Mouse (Mus musculus): ENCODE measurements around the gene Tjp2.
"Not testable (repeated sequence)": the region's sequence is repeated elsewhere in the genome, so short reads cannot be mapped to it uniquely, and the experiment has no call there.

Tjp2 gene

DNA sequence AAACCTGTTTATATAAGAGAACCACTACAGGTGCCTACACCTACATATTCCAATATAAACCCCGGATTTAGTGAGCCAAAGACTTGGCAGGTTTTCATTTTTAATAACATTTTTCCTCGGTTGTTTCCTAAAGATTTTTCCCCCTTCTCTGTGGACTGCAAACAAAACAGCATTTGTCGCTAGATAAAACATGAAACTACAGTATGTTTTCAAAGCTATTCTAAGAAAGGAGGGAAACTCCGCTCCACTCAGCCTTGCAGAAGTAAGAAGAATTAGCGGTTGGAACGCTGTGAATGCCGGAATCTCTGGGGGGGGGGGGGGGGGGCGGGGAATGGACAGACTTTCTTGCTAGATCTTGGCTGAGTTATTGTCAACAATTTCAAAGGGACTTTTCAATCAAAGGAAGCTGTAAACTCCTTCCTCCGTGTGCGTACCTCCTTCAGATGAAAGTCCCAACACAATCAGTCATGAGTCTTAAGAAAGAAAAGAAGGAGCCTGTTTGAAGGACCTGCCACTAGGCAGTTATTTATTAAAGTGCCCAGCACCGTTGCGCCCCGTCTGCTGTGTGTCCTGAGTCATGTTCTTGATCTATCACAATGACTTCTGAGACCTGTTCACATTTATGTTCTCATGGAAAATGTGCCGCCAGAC is 3.9 kb downstream of the Tjp2 start:
- no peak for DNase-seq

DNA sequence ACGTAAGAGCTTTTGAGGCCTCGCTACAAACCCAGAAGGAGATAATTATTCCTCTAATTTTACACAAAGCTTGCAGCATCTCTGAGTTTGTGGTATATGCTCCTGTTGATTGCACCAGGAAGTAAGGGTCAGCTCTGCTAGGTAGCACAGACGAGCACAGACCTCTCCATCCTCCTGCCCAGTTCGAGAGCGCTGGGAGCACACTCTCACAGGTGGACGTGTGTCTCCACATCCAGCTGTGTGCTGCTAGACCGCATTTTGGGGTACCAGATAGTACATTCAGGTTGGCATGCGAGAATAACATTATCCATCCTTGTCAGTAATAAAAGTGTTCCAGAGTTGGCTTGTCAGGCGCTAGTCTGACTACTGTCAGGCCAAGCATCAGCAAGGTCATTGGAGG is 5.8 kb downstream of the Tjp2 start:
- no peak for DNase-seq

DNA sequence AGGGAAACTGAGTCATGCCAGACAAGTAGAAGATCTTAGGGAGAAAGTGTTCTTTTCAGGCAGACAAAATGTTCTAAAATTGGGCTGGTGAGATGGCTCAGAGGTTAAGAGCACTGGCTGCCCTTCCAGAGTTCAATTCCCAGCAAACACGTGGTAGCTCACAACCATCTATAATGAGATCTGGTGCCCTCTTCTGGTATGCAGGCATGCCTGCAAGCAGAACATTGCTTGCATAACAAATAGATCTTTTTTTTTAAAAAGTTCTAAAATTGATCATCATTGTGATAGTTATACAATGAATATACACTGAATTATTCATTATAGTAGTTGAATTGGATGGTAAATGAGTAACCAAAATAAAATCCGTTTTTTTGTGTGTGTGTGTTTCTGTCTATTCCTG is 6.5 kb downstream of the Tjp2 start:
- DNase-seq, result no peak

DNA sequence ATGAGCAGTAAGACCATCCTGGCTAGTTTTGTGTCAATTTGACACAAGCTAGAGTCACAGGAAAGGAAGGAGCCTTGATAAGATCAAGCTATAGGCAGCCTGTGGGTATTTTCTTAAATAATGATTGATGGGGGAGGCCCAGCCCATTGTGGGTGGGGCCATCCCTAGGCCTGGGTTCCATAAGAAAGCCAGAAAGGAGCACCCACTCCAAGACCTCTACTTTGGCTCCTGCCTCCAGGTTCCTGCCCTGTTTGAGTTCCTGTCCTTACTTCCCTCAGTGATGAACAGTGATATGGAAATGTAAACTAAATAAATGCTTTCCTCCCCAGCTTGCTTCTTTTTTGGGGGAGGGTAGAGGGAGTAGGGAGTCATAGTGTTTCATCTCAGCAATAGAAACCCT is 7.0 kb downstream of the Tjp2 start:
- DNase-seq, result no peak

DNA sequence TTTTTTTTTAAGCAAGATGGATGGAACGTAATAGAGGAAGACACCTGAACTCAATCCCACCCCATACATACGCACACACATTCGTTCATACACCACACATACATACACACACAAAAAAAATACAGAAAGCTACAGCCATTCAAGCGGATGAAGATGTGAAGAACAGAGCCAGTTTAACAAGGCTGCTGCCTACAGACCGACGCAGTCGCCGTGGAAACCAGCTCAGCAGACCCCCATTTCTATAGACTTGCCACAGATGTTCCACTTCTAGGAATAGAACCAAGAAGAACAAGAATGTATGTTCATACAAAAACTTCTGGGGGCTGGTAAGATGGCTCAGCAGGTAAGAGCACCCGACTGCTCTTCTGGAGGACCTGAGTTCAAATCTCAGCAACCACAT is 8.1 kb downstream of the Tjp2 start:
- DNase-seq, result no peak

DNA sequence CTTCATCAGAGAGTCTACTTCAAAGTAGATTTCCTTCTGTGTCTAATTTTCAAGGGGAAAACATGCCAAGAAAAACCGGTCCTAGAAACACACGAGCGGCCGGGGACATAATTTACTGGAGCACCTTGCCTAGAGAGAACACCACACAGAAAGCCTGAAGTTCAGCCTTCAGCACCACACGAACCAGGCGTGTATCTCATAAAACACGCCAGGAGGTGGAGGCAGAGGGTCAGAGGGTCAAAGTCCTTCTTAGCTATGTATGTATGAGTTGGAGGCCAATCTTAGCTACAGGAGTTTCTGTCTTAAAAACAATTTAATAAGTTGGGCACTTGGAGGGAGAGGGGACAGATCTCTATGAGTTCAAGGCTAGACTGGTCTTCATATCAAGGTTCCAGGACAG is 9.9 kb downstream of the Tjp2 start:
- no peak for DNase-seq

DNA sequence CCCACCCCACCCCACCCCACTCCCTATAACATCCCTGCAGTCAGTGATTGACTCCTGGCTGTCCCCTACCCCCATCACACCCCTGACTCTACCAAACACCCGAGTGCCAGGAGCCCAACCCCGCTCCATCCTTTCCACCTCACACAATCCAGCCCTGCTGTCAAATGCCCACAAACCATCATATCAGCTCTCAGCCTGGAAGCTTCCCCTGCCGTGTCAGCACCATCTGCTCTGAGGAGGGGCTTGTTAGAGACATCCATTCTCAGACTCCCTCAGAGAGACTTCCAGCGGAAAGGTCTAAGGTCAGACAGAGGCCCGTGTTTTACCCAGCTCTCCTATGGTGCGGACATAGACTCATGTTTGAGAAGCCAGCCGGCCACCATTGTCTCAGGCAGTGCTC is 11.5 kb downstream of the Tjp2 start:
- no peak for DNase-seq

GRCm38 (mm10) chr19:24212552-24213249 is 12.1 kb downstream of the Tjp2 start:
- no peak for DNase-seq

DNA sequence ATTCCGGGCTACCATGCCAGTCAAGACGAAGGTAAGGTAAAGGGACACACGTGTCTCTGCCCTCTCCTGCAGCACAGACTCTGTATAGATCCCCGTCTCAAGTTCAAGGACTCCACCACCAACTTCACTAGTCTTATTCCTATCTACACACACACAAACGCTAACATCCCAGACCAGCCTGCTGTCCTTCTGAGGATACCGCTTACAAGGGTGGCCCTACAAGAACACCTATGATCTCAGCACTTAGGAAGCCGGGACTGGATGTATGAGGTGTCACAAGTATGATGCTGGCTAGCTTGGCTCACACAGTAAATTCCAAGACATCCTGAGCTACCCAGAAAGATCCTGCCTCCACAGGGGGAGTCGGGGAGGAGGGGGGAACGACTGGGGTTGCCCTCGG is 13.7 kb downstream of the Tjp2 start:
- DNase-seq, result no peak

DNA sequence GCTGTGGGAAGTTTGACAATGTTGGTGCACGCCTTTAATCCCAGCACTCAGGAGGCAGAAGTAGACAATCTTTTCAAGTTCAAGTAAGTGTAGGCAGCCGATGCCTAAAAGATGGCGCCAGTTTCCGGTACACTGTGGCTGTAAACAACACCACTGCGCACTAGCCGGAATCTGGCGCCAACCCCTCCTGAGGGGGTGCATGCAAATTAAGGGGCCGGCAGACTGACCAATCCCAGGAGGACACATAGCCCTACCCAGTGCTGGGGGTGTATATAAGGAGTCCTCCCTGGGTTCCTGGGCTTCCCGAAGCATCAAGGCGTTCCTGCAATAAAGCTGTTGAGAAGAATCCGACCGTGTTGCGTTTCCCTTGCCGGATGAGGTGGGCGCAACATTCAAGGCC is 15.3 kb downstream of the Tjp2 start:
- no peak for DNase-seq

DNA sequence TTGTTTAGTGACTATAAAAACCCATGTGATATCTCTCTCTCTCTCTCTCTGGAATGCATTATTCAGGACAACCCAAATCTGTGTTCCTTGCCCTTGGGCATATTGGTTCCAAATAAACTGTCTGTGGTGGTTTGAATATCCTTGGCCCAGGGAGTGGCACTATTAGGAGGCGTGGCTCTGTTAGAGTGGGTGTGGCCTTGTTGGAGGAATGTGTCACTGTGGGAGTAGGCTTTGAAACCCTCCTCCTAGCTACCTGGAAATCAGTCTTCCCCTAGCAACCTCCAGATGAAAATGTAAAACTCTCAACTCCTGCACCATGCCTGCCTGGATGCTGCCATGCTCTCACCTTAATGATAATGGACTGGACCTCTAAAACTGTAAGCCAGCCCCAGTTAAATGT is 16.9 kb downstream of the Tjp2 start:
- no peak for DNase-seq

- no peak for DNase-seq
These were observed 19.8 kb downstream of the Tjp2 start for GRCm38 (mm10) chr19:24205001-24205400.

DNA sequence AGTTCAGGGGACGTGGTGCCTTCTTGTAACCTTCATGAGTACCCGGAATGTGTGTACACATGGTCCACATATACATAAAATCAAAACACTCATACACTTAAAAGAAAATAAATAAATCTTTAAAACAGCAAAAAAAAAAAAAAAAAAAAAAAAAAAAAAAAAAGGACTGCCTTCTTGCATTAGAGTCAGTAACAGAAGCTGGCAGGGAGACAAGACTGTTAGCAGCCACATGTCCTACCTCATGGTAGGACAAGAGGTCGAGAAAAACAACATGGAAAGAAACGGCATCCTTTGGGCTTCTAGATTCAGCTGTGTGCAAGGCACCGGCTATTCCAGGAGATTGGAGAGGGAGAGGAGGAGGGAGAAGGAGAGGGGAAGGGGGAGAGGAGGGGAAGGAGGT is 23.0 kb downstream of the Tjp2 start:
- no peak for DNase-seq

- no peak for DNase-seq
These were observed 24.3 kb downstream of the Tjp2 start for GRCm38 (mm10) chr19:24200566-24200965.

DNA sequence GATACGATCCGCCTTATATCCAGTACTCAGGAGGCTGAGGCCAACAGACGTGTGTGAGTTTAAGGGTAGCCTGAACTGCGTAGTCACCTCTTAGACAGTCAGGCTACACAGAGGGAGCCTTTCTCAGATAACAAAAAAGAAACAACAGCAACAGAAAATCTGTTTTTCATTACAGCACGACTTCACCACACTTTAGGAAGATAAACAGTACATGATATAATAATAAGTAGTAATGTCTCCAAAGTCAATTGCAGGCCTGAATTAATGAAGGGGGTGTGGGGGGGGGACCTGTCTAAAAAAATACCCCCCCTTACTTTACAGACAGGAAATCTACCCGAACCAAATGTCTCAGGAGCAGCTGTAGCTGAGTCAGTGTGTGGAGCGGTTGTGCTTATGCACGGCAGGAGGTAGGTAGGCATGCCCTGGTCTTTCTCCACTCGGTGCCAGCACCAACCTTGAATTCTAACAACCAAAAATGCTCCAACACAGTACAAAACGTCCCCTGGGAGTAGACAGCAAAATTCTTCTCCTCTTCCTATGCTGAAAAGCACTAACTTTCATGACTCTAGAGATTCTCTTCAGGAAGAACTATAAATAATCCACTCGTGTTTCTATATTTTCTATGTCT is 26.0 kb downstream of the Tjp2 start:
- no peak for DNase-seq

DNA sequence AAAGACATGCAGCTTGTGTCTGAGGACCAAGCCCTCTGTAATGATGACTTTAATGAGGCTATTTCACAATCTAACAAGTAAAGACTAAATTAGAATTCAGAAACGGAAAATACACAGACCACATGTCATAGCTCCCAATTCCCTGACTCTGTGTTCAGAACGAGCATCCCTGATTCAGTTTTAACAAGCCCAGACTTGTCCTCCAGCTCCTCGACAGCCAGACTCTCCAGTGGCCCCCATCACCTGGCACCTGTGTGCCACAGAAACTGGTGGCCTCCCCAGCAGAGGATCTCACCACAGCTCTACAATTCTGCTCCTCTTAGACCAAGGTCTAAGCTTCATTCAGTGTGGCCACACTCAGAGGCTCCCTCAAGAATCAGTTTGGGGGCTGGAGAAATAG is 27.5 kb downstream of the Tjp2 start:
- no peak for DNase-seq

- no peak for DNase-seq
These were observed 29.6 kb downstream of the Tjp2 start for GRCm38 (mm10) chr19:24195224-24195623.

- no peak for DNase-seq
These were observed 30.6 kb downstream of the Tjp2 start for GRCm38 (mm10) chr19:24194216-24194615.

DNA sequence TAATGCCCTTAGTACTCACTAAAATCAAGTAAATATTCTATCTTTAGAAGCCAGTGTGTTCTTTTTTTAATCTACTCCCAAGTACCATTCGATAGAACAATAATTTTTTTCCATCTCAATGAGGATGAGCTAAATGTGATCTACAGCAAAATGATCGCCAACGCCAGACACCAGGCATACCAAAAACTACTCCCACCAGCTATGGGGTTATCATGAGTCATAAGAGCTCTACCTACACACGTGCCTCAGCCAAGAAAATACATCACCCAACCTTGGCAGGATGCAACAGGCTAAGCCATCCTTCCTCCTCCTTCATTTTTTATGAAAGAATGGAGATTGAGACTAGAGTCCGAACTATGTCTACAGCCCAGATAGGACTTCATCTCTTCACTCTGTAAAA is 31.9 kb downstream of the Tjp2 start:
- no peak for DNase-seq

DNA sequence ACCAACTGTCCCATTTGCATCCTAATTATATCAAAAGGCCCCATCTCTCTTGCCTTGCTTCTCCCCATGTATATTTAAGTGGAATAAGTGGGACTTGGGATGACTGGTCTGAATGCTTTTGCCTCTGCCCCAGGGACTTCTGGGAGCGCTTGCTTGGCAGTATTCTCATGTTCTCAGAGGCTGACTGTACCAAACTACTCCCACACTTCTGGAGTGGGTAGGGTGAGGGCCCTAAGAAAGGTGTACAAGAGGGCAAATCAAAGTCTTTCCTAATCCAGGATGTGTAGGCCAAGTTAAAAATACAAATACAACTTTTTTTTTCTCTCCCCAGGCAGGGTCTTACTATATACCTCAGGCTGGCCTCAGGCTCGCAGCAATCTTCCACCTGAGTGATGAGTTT is 37.0 kb downstream of the Tjp2 start:
- no peak for DNase-seq

- DNase-seq, result not testable (repeated sequence)
These were observed 37.5 kb downstream of the Tjp2 start for GRCm38 (mm10) chr19:24187358-24187757.

GRCm38 (mm10) chr19:24183680-24184235 is 41.1 kb downstream of the Tjp2 start:
- no peak for DNase-seq

- DNase-seq, result no peak
These were observed 44.4 kb downstream of the Tjp2 start for GRCm38 (mm10) chr19:24180415-24180814.

- DNase-seq, result no peak
These were observed 46.7 kb downstream of the Tjp2 start for GRCm38 (mm10) chr19:24178086-24178485.

Measured in cerebellum, adult 9-11 months (tissue).